Mouse (Mus musculus) adrenal gland, adult 10 weeks (tissue): ENCODE measurements around the gene Kcnk6. TPM values are rescaled to one million over a fixed set of nuclear protein-coding genes. Genes with fewer than 3 reads are reported as not detected.

ENCODE experiments used
- polyA plus RNA-seq: library from polyadenylated mRNA; stranded (reverse); fragments of 350-450 nt; fragmentation: Illumina TruSeq; extraction: RNeasy Lipid Tissue Mini Kit (QIAGEN cat#74804); gene quantifications from one replicate; pipeline ENCODE4 v1.2.3, GENCODE M21; 2014; ENCODE audit warnings: low read depth, low replicate concordance

Gene Kcnk6
- polyA plus RNA-seq: 2.7 TPM

DNA sequence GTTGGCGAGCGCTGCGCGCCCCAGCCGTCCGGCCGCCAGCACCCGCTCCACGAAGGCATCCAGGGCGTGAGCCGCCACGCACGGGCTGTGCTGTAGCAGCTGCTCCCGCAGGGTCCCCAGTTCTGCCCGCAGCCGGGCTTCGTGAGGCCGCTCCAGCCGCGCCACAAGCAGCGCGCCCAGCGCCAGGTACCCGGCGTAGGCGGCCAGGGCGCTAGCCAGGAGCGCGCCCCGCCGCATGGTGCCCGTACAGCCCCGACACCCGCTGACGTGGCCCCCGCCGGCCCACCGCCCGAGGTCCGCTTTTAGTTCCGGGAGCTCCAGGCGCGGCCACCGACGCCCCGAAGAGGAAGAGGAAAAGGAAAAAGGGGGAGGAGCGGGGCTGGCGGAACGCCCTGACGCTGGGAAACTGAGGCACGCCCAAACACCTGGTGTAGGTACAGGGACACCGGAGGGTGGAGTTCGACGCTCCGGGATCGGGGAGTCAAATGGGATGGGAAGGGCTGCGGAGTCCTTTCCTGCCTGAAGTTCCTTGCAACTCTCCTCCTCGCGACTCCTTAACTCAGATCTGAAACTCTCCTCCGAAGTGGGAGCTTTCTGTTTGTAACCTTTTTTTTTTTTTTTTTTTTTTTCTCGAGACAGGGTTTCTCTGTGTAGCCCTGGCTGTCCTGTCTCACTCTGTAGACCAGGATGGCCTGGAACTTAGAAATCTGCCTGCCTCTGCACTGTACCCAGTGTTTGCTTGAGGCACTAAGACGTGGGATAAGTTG, at the start of gene Kcnk6:
Gene Kcnk6 (minus strand): TSS at position 269 of the 767 bp plus-strand sequence.

DNA sequence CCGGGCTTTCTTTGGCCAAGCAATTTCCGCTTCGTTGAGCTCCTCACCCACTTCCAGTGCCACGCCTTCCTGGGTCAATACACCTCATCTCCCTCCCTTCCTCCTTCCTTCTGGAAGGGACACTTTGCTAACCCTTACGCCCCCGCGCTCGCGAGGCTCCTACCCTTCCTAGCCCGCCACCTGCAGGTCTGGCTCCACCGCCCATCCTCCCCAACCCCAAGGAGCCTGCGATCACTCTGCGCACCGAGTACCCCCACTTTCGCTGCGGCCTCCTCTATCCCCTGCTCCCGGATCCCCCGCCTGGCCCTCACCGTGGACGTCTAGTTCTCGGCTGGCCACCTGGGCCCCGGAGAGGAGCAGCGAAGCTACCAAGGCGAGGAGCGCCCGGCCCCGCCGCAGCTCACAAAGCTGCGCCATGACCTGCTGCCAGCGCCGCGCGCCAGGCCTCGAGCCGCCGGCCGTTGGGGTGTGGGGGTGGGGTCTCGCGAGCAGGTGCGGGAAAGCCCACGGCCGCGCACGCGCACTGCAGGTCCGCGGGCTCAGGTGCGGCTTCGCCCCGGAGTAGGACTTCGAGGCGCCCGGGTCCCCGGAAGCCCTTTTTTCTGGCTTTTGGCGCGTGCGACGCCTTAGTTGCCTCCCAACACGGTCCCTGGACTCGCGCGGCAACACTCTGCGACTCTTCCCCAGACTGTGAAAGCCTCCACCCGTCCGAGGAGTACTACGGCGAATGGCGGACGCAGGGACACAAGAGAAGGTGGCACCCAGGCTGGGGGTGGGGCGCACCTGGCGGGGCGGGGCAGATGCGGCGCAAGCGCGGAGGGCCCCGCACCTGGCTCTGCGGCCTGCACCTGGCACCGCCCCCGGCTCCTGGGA, 49.1 kb upstream of the Kcnk6 start, which contains the start of gene Spint2:
Gene Spint2 (minus strand): TSS at position 712 of the 873 bp plus-strand sequence.

GRCm38 (mm10) chr7:29248261-29248841, 16.0 kb upstream of the Kcnk6 start, which contains the start of gene 2200002D01Rik:
2200002D01Rik (minus strand) TSS chr7:29248466.

GRCm38 (mm10) chr7:29238019-29238967, 6.0 kb upstream of the Kcnk6 start, which contains the start of gene Yif1b:
Yif1b (plus strand) TSS chr7:29238329.

DNA sequence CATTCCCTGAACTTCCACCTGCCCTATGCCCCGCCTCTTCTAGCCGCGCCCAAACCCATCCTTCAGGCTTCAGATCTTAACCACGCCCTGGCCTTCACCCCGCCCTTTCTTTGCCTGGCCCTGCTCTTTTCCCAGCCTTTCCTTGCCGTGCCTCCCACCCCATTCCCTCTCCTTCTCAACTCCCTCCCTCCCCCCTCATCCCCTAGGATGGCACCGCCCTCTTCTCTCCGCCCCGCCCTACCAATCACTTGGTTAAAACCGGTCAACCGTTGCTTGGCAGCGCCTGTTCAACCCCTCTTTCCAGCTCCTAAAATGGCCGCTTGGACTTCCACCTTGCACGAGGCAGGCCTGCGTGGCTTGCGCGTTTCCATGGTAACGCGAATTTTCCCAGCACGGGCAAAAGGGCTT, 18.6 kb downstream of the Kcnk6 start, which contains the start of gene Catsperg1:
Gene Catsperg1 (minus strand): TSS at position 361 of the 408 bp plus-strand sequence.

DNA sequence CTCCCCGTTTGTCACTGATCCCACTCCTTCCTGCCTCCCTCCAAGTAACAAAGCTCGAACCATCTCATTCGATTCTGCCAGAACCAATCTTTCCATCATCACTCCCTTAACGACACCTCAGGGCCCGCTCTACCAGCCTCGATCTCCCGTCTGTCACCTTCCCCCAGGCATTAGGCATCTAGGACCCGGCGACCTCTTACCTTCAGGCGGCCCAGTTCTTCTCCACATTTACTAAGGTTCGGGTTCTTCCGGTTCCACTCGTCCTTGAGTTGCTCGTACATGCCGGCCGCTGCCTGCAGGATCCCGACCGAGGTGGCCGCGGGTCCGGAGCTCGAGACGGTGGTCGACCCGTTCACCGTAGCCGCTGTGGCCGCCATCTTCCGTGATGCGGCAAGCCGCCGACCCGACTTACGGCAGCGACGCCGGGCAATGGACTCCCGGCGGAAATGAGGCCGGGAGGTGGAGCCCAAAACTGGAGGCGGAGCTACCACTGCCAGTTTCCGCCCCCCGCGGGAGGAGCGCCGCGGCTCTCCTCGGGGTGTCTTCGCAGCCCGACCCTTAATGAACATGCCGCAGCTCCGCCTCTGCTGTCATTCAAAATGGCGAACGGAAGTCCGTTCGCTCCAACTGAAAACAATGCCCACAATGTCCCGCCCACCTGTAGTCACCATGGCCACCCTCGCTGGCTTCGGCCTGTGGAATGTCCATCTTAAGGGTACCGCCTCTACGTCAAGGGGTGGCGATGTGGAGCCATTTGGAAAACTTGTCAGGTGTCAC, 52.0 kb downstream of the Kcnk6 start, which contains the start of gene Psmd8:
Gene Psmd8 (minus strand): TSS at position 625 of the 777 bp plus-strand sequence.

Other genes starting within 250 kb of the Kcnk6 start
- gene Ryr1, start 107.3 kb downstream of the Kcnk6 start, polyA plus RNA-seq: 0.47 TPM
- 0.23 TPM for gene Rasgrp4, start 97.7 kb downstream of the Kcnk6 start, polyA plus RNA-seq
- 1.3 TPM for gene Fam98c, start 76.3 kb downstream of the Kcnk6 start, polyA plus RNA-seq
- gene Ggn, start 62.3 kb downstream of the Kcnk6 start, polyA plus RNA-seq: not detected
- gene Spred3, start 62.1 kb downstream of the Kcnk6 start, polyA plus RNA-seq: 8.0 TPM
- gene Psmd8, start 51.8 kb downstream of the Kcnk6 start, polyA plus RNA-seq: 105 TPM
- gene Catsperg1, start 18.5 kb downstream of the Kcnk6 start, polyA plus RNA-seq: 0.35 TPM
- gene Yif1b, start 5.8 kb upstream of the Kcnk6 start, polyA plus RNA-seq: not detected
- 2.6 TPM for gene 2200002D01Rik, start 16.0 kb upstream of the Kcnk6 start, polyA plus RNA-seq
- 7.2 TPM for gene Spint2, start 49.4 kb upstream of the Kcnk6 start, polyA plus RNA-seq
- gene Ppp1r14a, start 56.8 kb upstream of the Kcnk6 start, polyA plus RNA-seq: not detected
- gene Dpf1, start 71.4 kb upstream of the Kcnk6 start, polyA plus RNA-seq: not detected